Mouse (Mus musculus): ENCODE measurements around the gene Stn1.
A peak's percentile ranks its signal among the peaks of the same experiment; 100 is the strongest.

GRCm38 (mm10) chr19:47536521-47537299, 597 bp downstream of the Stn1 start:
- peak; percentile 73 for TF ChIP-seq POLR2A (IDR thresholded peaks at IDR 0.05; ENCODE audit: borderline replicate concordance, insufficient read depth, low read length)
- TF ChIP-seq CTCF (IDR thresholded peaks at IDR 0.05; ENCODE audit: borderline replicate concordance, insufficient read depth, low read depth, low read length), result no peak
